Mouse (Mus musculus) C2C12 (cell line): Measurements from ENCODE around the gene Ap2m1.

Source experiments
- CTCF ChIP-seq: IDR thresholded peaks from one replicate; pipeline ENCODE4 v1.5.1; 2011; ENCODE audit not compliant: control insufficient read depth, insufficient read depth, insufficient read length
- FOSL1 ChIP-seq: IDR thresholded peaks from one replicate; pipeline ENCODE4 v1.8.0; 2011; ENCODE audit warnings: mild to moderate bottlenecking, low read length; ENCODE audit not compliant: poor library complexity, insufficient read depth, severe bottlenecking
- USF1 ChIP-seq: IDR thresholded peaks from one replicate; pipeline ENCODE4 v1.6.1; 2011; ENCODE audit warnings: low read depth, mild to moderate bottlenecking, control low read depth, moderate library complexity

DNA sequence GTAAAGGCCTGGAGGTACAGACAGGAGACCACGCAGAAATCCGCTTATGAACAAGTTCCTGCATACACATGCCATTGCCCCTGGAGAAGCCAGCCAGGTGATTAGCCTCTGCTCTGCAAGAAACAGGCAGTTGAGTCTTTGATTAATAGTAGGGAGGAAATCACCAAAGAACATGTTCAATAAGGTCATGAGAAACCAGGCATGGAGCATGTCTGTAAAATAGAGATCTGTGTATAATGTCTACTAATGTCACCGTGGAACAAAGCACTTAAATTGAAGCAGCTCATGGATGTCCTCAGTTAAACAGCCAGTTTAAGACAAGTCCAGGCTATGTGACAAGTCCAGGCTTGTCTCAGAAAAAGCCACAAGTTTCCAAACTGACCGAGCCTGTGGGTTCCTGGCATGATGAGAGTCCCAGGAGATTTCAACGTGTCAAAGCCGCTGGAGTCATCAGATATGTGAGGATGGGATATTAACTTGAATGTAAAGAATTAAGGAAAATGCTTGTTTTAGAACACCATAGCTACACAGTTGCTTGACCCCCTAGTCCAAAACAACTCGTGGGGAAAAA is 23.9 kb upstream of the Ap2m1 start:
- TF ChIP-seq CTCF, result no peak
- no peak for TF ChIP-seq FOSL1
- TF ChIP-seq USF1, result no peak
